Mouse (Mus musculus): ENCODE data around the gene Slc12a3. TPM values are rescaled to one million over a fixed set of nuclear protein-coding genes. Genes with fewer than 3 reads are reported as not detected.

The Slc12a3 gene
- polyA plus RNA-seq, 1 experiment from 2014 or later = not detected

DNA sequence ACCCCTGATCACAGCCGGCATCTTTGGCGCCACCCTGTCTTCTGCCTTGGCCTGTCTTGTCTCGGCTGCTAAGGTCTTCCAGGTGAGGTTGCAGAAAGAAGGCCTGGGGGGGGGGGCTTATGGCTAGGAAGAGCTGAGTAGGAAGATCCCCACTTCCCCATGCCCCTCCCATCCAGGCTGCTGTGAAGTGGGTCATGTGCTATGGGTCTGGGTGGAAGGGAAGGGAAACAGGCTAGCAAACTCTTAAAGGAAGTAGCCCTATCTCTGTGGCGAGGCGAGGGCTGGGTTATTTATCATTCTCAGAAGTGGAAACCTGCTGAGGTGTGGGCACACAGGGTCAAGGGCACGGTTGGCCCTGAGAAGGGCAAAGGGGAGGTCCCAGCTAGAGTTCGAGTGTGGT, 11.8 kb downstream of the Slc12a3 start:
- 86% methylated on average over 7 of the region's 7 CpGs for WGBS

DNA sequence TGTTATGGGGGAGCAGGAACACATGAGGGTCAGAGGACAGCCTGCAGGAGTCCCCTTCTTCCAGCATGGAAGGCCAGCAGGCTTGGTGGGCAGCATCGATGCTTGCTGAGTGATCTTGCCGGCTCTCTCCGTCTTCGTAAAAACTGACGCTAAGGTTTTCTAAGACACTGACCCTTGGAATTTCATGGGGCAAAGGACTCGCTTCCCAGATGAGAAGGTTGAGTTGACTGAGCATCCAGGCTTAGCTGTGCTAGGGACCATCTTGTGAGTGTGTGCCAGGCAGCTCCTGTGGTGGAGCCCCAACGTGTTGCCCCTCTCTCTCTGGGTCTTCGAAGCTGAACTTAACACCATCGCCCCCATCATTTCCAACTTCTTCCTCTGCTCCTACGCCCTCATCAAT, 13.7 kb downstream of the Slc12a3 start:
- no peaks in the 10 kb centered on the region for H3K9me3 ChIP-seq (replicated peaks)
- H3K9ac ChIP-seq = no peak overlapping the region; the same call in 1 of the 2 replicates
- no peak overlapping the region for H3K4me2 ChIP-seq
- no peaks in the 10 kb centered on the region for H3K36me3 ChIP-seq (ENCODE audit: poor library complexity, severe bottlenecking)
- H3K4me3 ChIP-seq = no peak overlapping the region
- no peaks in the 10 kb centered on the region for H3K4me1 ChIP-seq
- WGBS = 92% methylated on average over 10 of the region's 10 CpGs
- no peaks in the 10 kb centered on the region for H3K27me3 ChIP-seq
- no peak overlapping the region for H3K27ac ChIP-seq
- no peak for ATAC-seq

More for the DNA sequence above, 11.8 kb downstream of the Slc12a3 start:
- Histone ChIP-seq H3K4me3 (no peak overlapping the region), H3K36me3 (ENCODE audit: poor library complexity, severe bottlenecking) (no peaks in the 10 kb centered on the region), H3K9ac (no peak overlapping the region), H3K27me3 (no peaks in the 10 kb centered on the region), H3K9me3 (replicated peaks) (no peaks in the 10 kb centered on the region), H3K4me2 (no peak overlapping the region), H3K27ac (no peak overlapping the region), H3K4me1 (no peaks in the 10 kb centered on the region)
- no peak for ATAC-seq

GRCm38 (mm10) chr8:94343290-94343689, 14.3 kb downstream of the Slc12a3 start:
- no peak for ATAC-seq
- 13% methylated on average over 6 of the region's 6 CpGs for WGBS
- H3K36me3 ChIP-seq (ENCODE audit: poor library complexity, severe bottlenecking) = no peaks in the 10 kb centered on the region
- H3K9ac ChIP-seq = no peak overlapping the region
- H3K4me3 ChIP-seq = no peak overlapping the region
- no peaks in the 10 kb centered on the region for H3K27me3 ChIP-seq
- no peaks in the 10 kb centered on the region for H3K9me3 ChIP-seq (replicated peaks)
- H3K4me1 ChIP-seq = no peaks in the 10 kb centered on the region
- no peak overlapping the region for H3K4me2 ChIP-seq
- H3K27ac ChIP-seq = no peak overlapping the region

DNA sequence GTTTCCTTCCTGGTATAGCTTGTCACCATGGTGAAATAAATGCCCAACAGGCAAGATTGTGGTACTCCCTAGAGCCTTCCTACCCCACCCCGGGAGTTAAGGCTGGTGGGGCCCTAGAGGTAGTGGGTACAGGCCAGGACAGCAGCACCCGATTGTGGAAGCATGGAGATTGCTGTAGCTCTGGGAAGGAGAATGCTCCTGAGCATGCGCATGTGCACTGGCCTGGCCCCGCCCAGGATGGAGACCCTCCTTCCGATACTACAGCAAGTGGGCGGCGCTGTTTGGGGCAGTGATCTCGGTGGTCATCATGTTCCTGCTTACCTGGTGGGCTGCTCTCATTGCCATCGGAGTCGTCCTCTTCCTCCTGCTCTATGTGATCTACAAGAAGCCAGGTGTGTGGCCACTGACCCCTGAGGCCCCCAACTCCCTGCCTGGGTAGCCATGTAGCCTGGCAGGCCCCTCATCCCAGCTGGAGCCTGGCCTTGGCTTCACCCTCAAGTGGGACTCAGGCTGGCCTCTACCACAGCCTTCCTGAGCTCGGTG, 14.8 kb downstream of the Slc12a3 start:
- Histone ChIP-seq H3K4me3 (no peak overlapping the region), H3K4me2 (no peak overlapping the region), H3K27me3 (no peaks in the 10 kb centered on the region), H3K9me3 (replicated peaks) (no peaks in the 10 kb centered on the region), H3K27ac (no peak overlapping the region), H3K4me1 (no peaks in the 10 kb centered on the region), H3K36me3 (ENCODE audit: poor library complexity, severe bottlenecking) (no peaks in the 10 kb centered on the region), H3K9ac (no peak overlapping the region)
- ATAC-seq = no peak
- 88% methylated on average over 11 of the region's 11 CpGs for WGBS

DNA sequence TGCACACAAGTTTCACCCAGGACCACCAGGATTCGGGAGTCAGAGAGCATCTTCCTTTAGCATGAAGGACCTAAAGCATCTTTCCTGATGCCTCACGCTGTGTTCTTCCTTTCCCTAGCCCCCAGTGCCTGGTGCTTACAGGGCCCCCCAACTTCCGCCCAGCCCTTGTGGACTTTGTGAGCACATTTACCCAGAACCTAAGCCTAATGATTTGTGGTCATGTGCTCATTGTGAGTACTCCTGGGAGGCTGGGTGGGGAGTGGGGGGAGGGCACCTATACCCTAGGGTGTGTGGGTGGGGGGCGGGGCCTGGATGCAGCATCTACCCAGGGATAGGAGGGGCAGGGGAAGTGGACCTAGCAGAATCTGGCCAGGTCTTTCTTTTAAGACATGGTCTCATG, 16.7 kb downstream of the Slc12a3 start:
- Histone ChIP-seq H3K4me3 (no peak overlapping the region), H3K27me3 (no peaks in the 10 kb centered on the region), H3K9ac (no peak overlapping the region), H3K27ac (no peak overlapping the region), H3K4me1 (no peaks in the 10 kb centered on the region), H3K36me3 (ENCODE audit: poor library complexity, severe bottlenecking) (no peaks in the 10 kb centered on the region), H3K4me2 (no peak overlapping the region), H3K9me3 (replicated peaks) (no peaks in the 10 kb centered on the region)
- WGBS = 84% methylated on average over 4 of the region's 4 CpGs
- no peak for ATAC-seq

DNA sequence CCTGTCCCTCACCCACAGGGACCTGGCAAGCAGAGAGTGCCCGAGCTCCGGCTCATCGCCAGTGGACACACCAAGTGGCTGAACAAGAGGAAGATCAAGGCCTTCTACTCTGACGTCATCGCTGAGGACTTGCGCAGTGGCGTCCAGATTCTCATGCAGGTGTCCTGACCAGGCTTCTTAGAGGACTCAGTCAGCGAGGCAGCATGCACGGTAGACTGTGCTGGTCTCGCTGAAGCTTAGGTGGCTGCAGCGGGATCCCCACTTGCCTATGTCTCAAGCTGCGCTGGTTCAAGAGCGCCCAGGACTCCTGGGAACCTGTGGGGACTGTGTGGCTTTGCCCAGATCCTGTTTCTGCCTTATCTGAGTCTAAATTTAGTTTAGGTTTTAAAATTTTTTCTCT, 17.3 kb downstream of the Slc12a3 start:
- H3K4me3 ChIP-seq = no peak overlapping the region
- H3K9ac ChIP-seq = no peak overlapping the region
- no peaks in the 10 kb centered on the region for H3K9me3 ChIP-seq (replicated peaks)
- ATAC-seq = no peak
- no peak overlapping the region for H3K27ac ChIP-seq
- no peaks in the 10 kb centered on the region for H3K4me1 ChIP-seq
- H3K36me3 ChIP-seq (ENCODE audit: poor library complexity, severe bottlenecking) = no peaks in the 10 kb centered on the region
- H3K4me2 ChIP-seq = no peak overlapping the region
- H3K27me3 ChIP-seq = no peaks in the 10 kb centered on the region
- WGBS = 93% methylated on average over 13 of the region's 13 CpGs

DNA sequence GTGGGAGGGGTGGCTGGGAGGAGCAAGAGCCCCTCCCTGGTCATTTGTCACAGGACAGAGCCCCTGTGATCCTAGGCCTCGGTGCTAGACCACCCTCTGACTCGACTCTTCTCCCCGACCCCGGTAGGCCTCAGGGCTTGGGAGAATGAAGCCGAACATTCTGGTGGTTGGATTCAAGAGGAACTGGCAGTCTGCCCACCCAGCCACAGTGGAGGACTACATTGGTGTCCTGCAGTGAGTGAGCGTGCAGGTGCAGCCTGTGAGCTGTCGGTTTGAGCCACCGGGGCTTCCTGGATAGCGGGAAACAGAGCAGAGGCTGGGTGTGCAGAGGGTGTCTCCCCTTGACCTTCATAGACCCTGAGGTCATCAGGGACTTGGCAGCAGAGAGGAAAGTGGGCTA, 19.4 kb downstream of the Slc12a3 start:
- Histone ChIP-seq H3K4me3 (no peak overlapping the region), H3K4me1 (no peaks in the 10 kb centered on the region), H3K36me3 (ENCODE audit: poor library complexity, severe bottlenecking) (no peaks in the 10 kb centered on the region), H3K4me2 (no peak overlapping the region), H3K9ac (no peak overlapping the region), H3K9me3 (replicated peaks) (no peaks in the 10 kb centered on the region), H3K27me3 (no peaks in the 10 kb centered on the region), H3K27ac (no peak overlapping the region)
- WGBS = 78% methylated on average over 9 of the region's 9 CpGs
- ATAC-seq = no peak

- Histone ChIP-seq H3K4me3 (no peak overlapping the region), H3K36me3 (ENCODE audit: poor library complexity, severe bottlenecking) (no peaks in the 10 kb centered on the region), H3K4me1 (peaks cover 6% of the 10 kb centered on the region), H3K9me3 (replicated peaks) (no peaks in the 10 kb centered on the region), H3K27ac (no peak overlapping the region), H3K4me2 (no peak overlapping the region), H3K9ac (no peak overlapping the region), H3K27me3 (no peaks in the 10 kb centered on the region)
- 86% methylated on average over 7 of the region's 7 CpGs for WGBS
- no peak for ATAC-seq
Measured at GRCm38 (mm10) chr8:94354069-94354531, 25.1 kb downstream of the Slc12a3 start.

DNA sequence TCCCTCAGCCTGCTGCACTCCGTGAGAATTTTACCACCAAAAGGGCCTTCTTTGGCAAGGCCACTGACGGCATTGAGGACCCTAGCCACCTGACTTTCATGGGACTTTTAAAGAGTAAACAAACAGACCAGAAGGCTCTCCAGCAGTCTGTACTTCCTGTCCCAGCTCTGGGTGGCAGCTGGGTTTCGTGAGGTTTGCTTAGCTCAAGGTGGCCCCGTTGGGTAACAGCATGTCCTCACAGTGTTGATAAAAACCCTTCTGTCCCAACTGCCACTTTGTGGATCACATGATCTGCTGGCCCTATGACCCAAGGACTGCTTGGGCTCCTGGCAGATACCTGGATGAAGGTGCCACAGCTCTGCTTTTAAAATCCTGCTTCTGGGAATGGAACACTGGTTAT, 25.6 kb downstream of the Slc12a3 start:
- no peak for ATAC-seq
- H3K36me3 ChIP-seq (ENCODE audit: poor library complexity, severe bottlenecking) = no peaks in the 10 kb centered on the region
- no peaks in the 10 kb centered on the region for H3K27me3 ChIP-seq
- WGBS = 84% methylated on average over 4 of the region's 4 CpGs
- peaks cover 6% of the 10 kb centered on the region for H3K4me1 ChIP-seq
- no peak overlapping the region for H3K27ac ChIP-seq
- no peak overlapping the region for H3K4me2 ChIP-seq
- H3K9ac ChIP-seq = no peak overlapping the region
- H3K9me3 ChIP-seq (replicated peaks) = no peaks in the 10 kb centered on the region
- H3K4me3 ChIP-seq = no peak overlapping the region

GRCm38 (mm10) chr8:94357220-94357619, 28.2 kb downstream of the Slc12a3 start:
- no peak for ATAC-seq
- H3K27ac ChIP-seq = no peak overlapping the region
- no peak overlapping the region for H3K9ac ChIP-seq
- H3K27me3 ChIP-seq = no peaks in the 10 kb centered on the region
- 89% methylated on average over 6 of the region's 6 CpGs for WGBS
- peaks cover 6% of the 10 kb centered on the region for H3K4me1 ChIP-seq
- H3K9me3 ChIP-seq (replicated peaks) = no peaks in the 10 kb centered on the region
- H3K4me2 ChIP-seq = no peak overlapping the region
- H3K4me3 ChIP-seq = no peak overlapping the region
- no peaks in the 10 kb centered on the region for H3K36me3 ChIP-seq (ENCODE audit: poor library complexity, severe bottlenecking)

GRCm38 (mm10) chr8:94358541-94358940, 29.5 kb downstream of the Slc12a3 start:
- no peaks in the 10 kb centered on the region for H3K36me3 ChIP-seq (ENCODE audit: poor library complexity, severe bottlenecking)
- H3K4me2 ChIP-seq = no peak overlapping the region
- ATAC-seq = no peak
- no peaks in the 10 kb centered on the region for H3K27me3 ChIP-seq
- no peaks in the 10 kb centered on the region for H3K9me3 ChIP-seq (replicated peaks)
- 68% methylated on average over 5 of the region's 5 CpGs for WGBS
- H3K9ac ChIP-seq = no peak overlapping the region
- H3K27ac ChIP-seq = no peak overlapping the region
- peaks cover 6% of the 10 kb centered on the region for H3K4me1 ChIP-seq
- H3K4me3 ChIP-seq = no peak overlapping the region

DNA sequence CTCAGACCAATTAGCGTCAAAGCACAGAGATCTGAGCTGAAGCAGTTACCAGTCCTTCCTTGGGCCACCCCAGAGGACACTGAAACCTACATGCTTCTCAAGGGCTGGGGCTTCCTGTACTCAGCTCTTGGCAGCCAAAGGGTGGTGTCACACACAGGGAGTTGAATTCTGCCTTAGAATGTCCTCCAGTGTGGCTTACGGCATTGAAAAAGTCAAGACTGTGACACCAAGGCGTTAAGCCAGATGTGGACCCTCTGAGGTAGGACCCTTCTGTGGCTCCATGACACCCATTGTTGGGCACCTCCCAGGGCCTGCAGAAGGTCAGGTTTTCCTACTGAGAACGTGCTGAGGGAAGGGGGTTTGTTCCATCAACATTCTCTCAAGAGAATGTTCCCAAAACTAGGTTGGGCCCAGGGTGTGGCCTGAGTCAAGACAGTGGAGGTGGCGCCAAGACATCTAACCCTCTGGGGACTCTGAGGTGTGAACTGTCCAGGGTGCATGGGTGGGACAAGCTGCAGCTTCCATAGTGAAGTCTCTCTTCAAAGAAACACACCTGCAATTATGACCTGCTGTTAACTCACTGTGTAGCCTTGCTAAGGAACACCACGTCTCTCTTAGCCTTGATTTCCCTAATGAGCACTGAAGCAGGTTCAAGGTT, 32.9 kb downstream of the Slc12a3 start:
- no peak overlapping the region for H3K27ac ChIP-seq
- H3K4me2 ChIP-seq = no peak overlapping the region
- ATAC-seq = no peak
- no peak overlapping the region for H3K4me3 ChIP-seq
- H3K4me1 ChIP-seq = peaks cover 6% of the 10 kb centered on the region
- no peak overlapping the region for H3K9ac ChIP-seq
- WGBS = 90% methylated on average over 6 of the region's 6 CpGs
- H3K27me3 ChIP-seq = no peaks in the 10 kb centered on the region
- no peaks in the 10 kb centered on the region for H3K36me3 ChIP-seq (ENCODE audit: poor library complexity, severe bottlenecking)
- H3K9me3 ChIP-seq (replicated peaks) = no peaks in the 10 kb centered on the region
